Mouse (Mus musculus): ENCODE measurements around the gene Lzic. TPM values are rescaled to one million over a fixed set of nuclear protein-coding genes. Genes with fewer than 3 reads are reported as not detected.

The Lzic gene
- polyA plus RNA-seq, 1 experiment from 2014 or later = 43.6 TPM

- Histone ChIP-seq H3K9ac (ENCODE audit: low read depth, low read length) (no peak overlapping the region), H3K36me3 (ENCODE audit: control insufficient read depth, insufficient read depth, low read length) (no peaks in the 10 kb centered on the region), H3K9me3 (ENCODE audit: control insufficient read depth, low read length) (no peaks in the 10 kb centered on the region)
These were observed 22.6 kb upstream of the Lzic start for GRCm38 (mm10) chr4:149462305-149462971.

GRCm38 (mm10) chr4:149463435-149463950, 21.5 kb upstream of the Lzic start:
- H3K4me1 ChIP-seq (replicated peaks; ENCODE audit: control insufficient read depth, insufficient read depth, low read length) = no peaks in the 10 kb centered on the region
- 56% methylated on average over 6 of the region's 6 CpGs for WGBS
- DNase-seq (ENCODE audit: low spot score) = no peak
- no peaks in the 10 kb centered on the region for H3K9me3 ChIP-seq (ENCODE audit: control insufficient read depth, low read length)
- no peak overlapping the region for H3K4me3 ChIP-seq (ENCODE audit: low read depth, low read length)
- H3K27ac ChIP-seq (ENCODE audit: low read depth, low read length) = no peak overlapping the region
- H3K9ac ChIP-seq (ENCODE audit: low read depth, low read length) = no peak overlapping the region
- H3K4me2 ChIP-seq = no peak overlapping the region
- ATAC-seq (replicated peaks; ENCODE audit: low FRiP score) = no peak
- H3K27me3 ChIP-seq (replicated peaks; ENCODE audit: control insufficient read depth, insufficient read depth, low read length) = no peaks in the 10 kb centered on the region
- H3K36me3 ChIP-seq (ENCODE audit: control insufficient read depth, insufficient read depth, low read length) = no peaks in the 10 kb centered on the region

More at GRCm38 (mm10) chr4:149462305-149462971, 22.6 kb upstream of the Lzic start:
- no peak overlapping the region for H3K4me3 ChIP-seq (ENCODE audit: low read depth, low read length)
- H3K4me1 ChIP-seq (replicated peaks; ENCODE audit: control insufficient read depth, insufficient read depth, low read length) = no peaks in the 10 kb centered on the region
- DNase-seq (ENCODE audit: low spot score) (no peak), ATAC-seq (replicated peaks; ENCODE audit: low FRiP score) (no peak)
- no peaks in the 10 kb centered on the region for H3K27me3 ChIP-seq (replicated peaks; ENCODE audit: control insufficient read depth, insufficient read depth, low read length)
- no peak overlapping the region for H3K4me2 ChIP-seq
- H3K27ac ChIP-seq (ENCODE audit: low read depth, low read length) = no peak overlapping the region
- WGBS = 58% methylated on average over 6 of the region's 6 CpGs

- Histone ChIP-seq H3K9ac (ENCODE audit: low read depth, low read length) (no peak overlapping the region), H3K9me3 (ENCODE audit: control insufficient read depth, low read length) (no peaks in the 10 kb centered on the region), H3K36me3 (ENCODE audit: control insufficient read depth, insufficient read depth, low read length) (0 out of 2 replicates have a peak, but pooled peaks cover 8% of the 10 kb centered on the region), H3K4me1 (replicated peaks; ENCODE audit: control insufficient read depth, insufficient read depth, low read length) (no peaks in the 10 kb centered on the region), H3K27ac (ENCODE audit: low read depth, low read length) (no peak overlapping the region), H3K4me3 (ENCODE audit: low read depth, low read length) (no peak overlapping the region), H3K27me3 (replicated peaks; ENCODE audit: control insufficient read depth, insufficient read depth, low read length) (no peaks in the 10 kb centered on the region), H3K4me2 (no peak overlapping the region)
- no peak for ATAC-seq (replicated peaks; ENCODE audit: low FRiP score)
- no peak for DNase-seq (ENCODE audit: low spot score)
- WGBS = 84% methylated on average over 3 of the region's 3 CpGs
These were observed 15.5 kb upstream of the Lzic start for GRCm38 (mm10) chr4:149469557-149469956.

- H3K27ac ChIP-seq (ENCODE audit: low read depth, low read length) = no peak overlapping the region
- no peaks in the 10 kb centered on the region for H3K9me3 ChIP-seq (ENCODE audit: control insufficient read depth, low read length)
- ATAC-seq (replicated peaks; ENCODE audit: low FRiP score) (no peak), DNase-seq (ENCODE audit: low spot score) (no peak)
- no peaks in the 10 kb centered on the region for H3K27me3 ChIP-seq (replicated peaks; ENCODE audit: control insufficient read depth, insufficient read depth, low read length)
- WGBS = 76% methylated on average over 7 of the region's 7 CpGs
- no peak overlapping the region for H3K9ac ChIP-seq (ENCODE audit: low read depth, low read length)
- H3K4me2 ChIP-seq = no peak overlapping the region
- H3K4me3 ChIP-seq (ENCODE audit: low read depth, low read length) = no peak overlapping the region
- H3K4me1 ChIP-seq (replicated peaks; ENCODE audit: control insufficient read depth, insufficient read depth, low read length) = no peaks in the 10 kb centered on the region
- H3K36me3 ChIP-seq (ENCODE audit: control insufficient read depth, insufficient read depth, low read length) = 0 out of 2 replicates have a peak, but pooled peaks cover 6% of the 10 kb centered on the region
These were observed 9.9 kb upstream of the Lzic start for GRCm38 (mm10) chr4:149475096-149475495.

- H3K36me3 ChIP-seq (ENCODE audit: control insufficient read depth, insufficient read depth, low read length) = 0 out of 2 replicates have a peak, but pooled peaks cover 6% of the 10 kb centered on the region
- DNase-seq (ENCODE audit: low spot score) (no peak), ATAC-seq (replicated peaks; ENCODE audit: low FRiP score) (no peak)
- H3K27me3 ChIP-seq (replicated peaks; ENCODE audit: control insufficient read depth, insufficient read depth, low read length) = no peaks in the 10 kb centered on the region
- H3K27ac ChIP-seq (ENCODE audit: low read depth, low read length) = no peak within 1 kb of the TSS
- WGBS = 86% methylated on average over 11 of the region's 11 CpGs
- no peak within 1 kb of the TSS for H3K4me2 ChIP-seq
- no peak within 1 kb of the TSS for H3K9ac ChIP-seq (ENCODE audit: low read depth, low read length)
- H3K9me3 ChIP-seq (ENCODE audit: control insufficient read depth, low read length) = no peaks in the 10 kb centered on the region
- H3K4me1 ChIP-seq (replicated peaks; ENCODE audit: control insufficient read depth, insufficient read depth, low read length) = no peaks in the 10 kb centered on the region
- no peak within 1 kb of the TSS for H3K4me3 ChIP-seq (ENCODE audit: low read depth, low read length)
These were observed 8.0 kb upstream of the Lzic start, which contains the start of gene Tmem274 for GRCm38 (mm10) chr4:149477078-149477477. Gene Tmem274, plus strand, starts transcription at chr4:149477378.

- 64% methylated on average over 3 of the region's 3 CpGs for WGBS
- Histone ChIP-seq H3K4me3 (ENCODE audit: low read depth, low read length) (peak overlapping the region; percentile 80), H3K27me3 (replicated peaks; ENCODE audit: control insufficient read depth, insufficient read depth, low read length) (no peaks in the 10 kb centered on the region), H3K27ac (ENCODE audit: low read depth, low read length) (peak overlapping the region; percentile 29; the same call in 1 of the 2 replicates), H3K36me3 (ENCODE audit: control insufficient read depth, insufficient read depth, low read length) (peaks cover 12% of the 10 kb centered on the region), H3K4me1 (replicated peaks; ENCODE audit: control insufficient read depth, insufficient read depth, low read length) (no peaks in the 10 kb centered on the region; the same call in 1 of the 2 replicates), H3K9me3 (ENCODE audit: control insufficient read depth, low read length) (no peaks in the 10 kb centered on the region), H3K4me2 (peak overlapping the region; percentile 81), H3K9ac (ENCODE audit: low read depth, low read length) (peak overlapping the region; percentile 78)
- ATAC-seq (replicated peaks; ENCODE audit: low FRiP score) (peak; percentile 13; the same call in 1 of the 2 replicates), DNase-seq (ENCODE audit: low spot score) (no peak)
These were observed 463 bp upstream of the Lzic start for GRCm38 (mm10) chr4:149484566-149484965.

GRCm38 (mm10) chr4:149485825-149486206, 787 bp downstream of the Lzic start:
- Histone ChIP-seq H3K27ac (ENCODE audit: low read depth, low read length) (peak overlapping the region; percentile 67; the same call in 1 of the 2 replicates), H3K36me3 (ENCODE audit: control insufficient read depth, insufficient read depth, low read length) (peaks cover 17% of the 10 kb centered on the region), H3K27me3 (replicated peaks; ENCODE audit: control insufficient read depth, insufficient read depth, low read length) (no peaks in the 10 kb centered on the region), H3K9ac (ENCODE audit: low read depth, low read length) (peak overlapping the region; percentile 78), H3K4me2 (peak overlapping the region; percentile 81), H3K4me1 (replicated peaks; ENCODE audit: control insufficient read depth, insufficient read depth, low read length) (no peaks in the 10 kb centered on the region; the same call in 1 of the 2 replicates), H3K4me3 (ENCODE audit: low read depth, low read length) (peak overlapping the region; percentile 80), H3K9me3 (ENCODE audit: control insufficient read depth, low read length) (no peaks in the 10 kb centered on the region)
- ATAC-seq (replicated peaks; ENCODE audit: low FRiP score) (no peak; the same call in 1 of the 2 replicates), DNase-seq (ENCODE audit: low spot score) (no peak)
- WGBS = 1% methylated on average over 10 of the region's 10 CpGs

GRCm38 (mm10) chr4:149487729-149488128, 2.7 kb downstream of the Lzic start:
- 94% methylated on average over 12 of the region's 12 CpGs for WGBS

More at GRCm38 (mm10) chr4:149487729-149488128, 2.7 kb downstream of the Lzic start:
- Histone ChIP-seq H3K4me2 (no peak overlapping the region), H3K9me3 (ENCODE audit: control insufficient read depth, low read length) (no peaks in the 10 kb centered on the region), H3K4me3 (ENCODE audit: low read depth, low read length) (no peak overlapping the region), H3K27ac (ENCODE audit: low read depth, low read length) (no peak overlapping the region), H3K4me1 (replicated peaks; ENCODE audit: control insufficient read depth, insufficient read depth, low read length) (no peaks in the 10 kb centered on the region; the same call in 1 of the 2 replicates), H3K9ac (ENCODE audit: low read depth, low read length) (no peak overlapping the region), H3K36me3 (ENCODE audit: control insufficient read depth, insufficient read depth, low read length) (peaks cover 19% of the 10 kb centered on the region), H3K27me3 (replicated peaks; ENCODE audit: control insufficient read depth, insufficient read depth, low read length) (no peaks in the 10 kb centered on the region)
- ATAC-seq (replicated peaks; ENCODE audit: low FRiP score) (no peak), DNase-seq (ENCODE audit: low spot score) (no peak)

Data from liver, embryonic 11.5 days (tissue).